In genomic region chr7:89766678-89767508, GRCm38 (mm10) we compare ENCODE assay signal across 15 mouse cellular contexts.
DNase-seq lines count a peak whose midpoint lies in the region; ATAC-seq and TF ChIP-seq lines count a peak whose summit lies in the region.
"Had no signal": no experiment of that assay in that cellular context is flagged by ENCODE, and none has a peak within 500 bp of the region (broad histone marks: within the 10 kb centered on the region; RNA-seq: fewer than 3 reads in every experiment).

No protein-coding gene starts in this region.

- no peak overlapping the region for H3K27ac ChIP-seq in neural tube, embryonic 15.5 days (replicated peaks)
- H3K27ac ChIP-seq in hindbrain, embryonic 11.5 days (ENCODE audit: low read depth, low read length), result no peak overlapping the region
- H3K27ac ChIP-seq in midbrain, embryonic 13.5 days, result no peak overlapping the region
- H3K27ac ChIP-seq in heart, adult 2 months, result no peak overlapping the region
- H3K27ac ChIP-seq: layer of hippocampus, adult 2 months; liver, embryonic 15.5 days; macrophage had no signal

- H3K4me1 ChIP-seq in neural tube, embryonic 15.5 days, result no peaks in the 10 kb centered on the region
- H3K4me1 ChIP-seq in hindbrain, embryonic 11.5 days (replicated peaks; ENCODE audit: control insufficient read depth, insufficient read depth, low read length), result no peaks in the 10 kb centered on the region
- peaks cover 11% of the 10 kb centered on the region for H3K4me1 ChIP-seq in midbrain, embryonic 13.5 days (replicated peaks)
- peaks cover 3% of the 10 kb centered on the region for H3K4me1 ChIP-seq in heart, adult 2 months (ENCODE audit: control insufficient read depth, insufficient read depth, low read length)
- H3K4me1 ChIP-seq: liver, embryonic 15.5 days had no signal

- H3K4me2 ChIP-seq in neural tube, embryonic 15.5 days, result no peak overlapping the region
- no peak overlapping the region for H3K4me2 ChIP-seq in hindbrain, embryonic 11.5 days (replicated peaks; ENCODE audit: low read depth, low read length)
- no peak overlapping the region for H3K4me2 ChIP-seq in midbrain, embryonic 13.5 days (replicated peaks)
- H3K4me2 ChIP-seq: liver, embryonic 15.5 days had no signal

- DNase-seq in neural tube, embryonic 10.5 days (ENCODE audit: extremely low spot score, low spot score), result peak; percentile 49
- peak; percentile 75 for DNase-seq in hindbrain, embryonic 11.5 days (ENCODE audit: low spot score)
- peak; percentile 5 for DNase-seq in retina, postnatal 7 days (ENCODE audit: low read depth, low spot score)
- DNase-seq in heart, adult 2 months, result no peak
- DNase-seq in left cerebral cortex, postnatal 14 days (ENCODE audit: low spot score in 2 of 2), result no peak
- DNase-seq in heart, adult 9 months (ENCODE audit: low spot score in 2 of 2), result no peak
- DNase-seq: adrenal gland, postnatal 25 days; heart, postnatal 36 days; right cerebral cortex, postnatal 14 days; thymus, adult 2 months had no signal

- H3K36me3 ChIP-seq in neural tube, embryonic 15.5 days, result no peaks in the 10 kb centered on the region
- no peaks in the 10 kb centered on the region for H3K36me3 ChIP-seq in hindbrain, embryonic 11.5 days (ENCODE audit: control insufficient read depth, insufficient read depth, low read length)
- no peaks in the 10 kb centered on the region for H3K36me3 ChIP-seq in midbrain, embryonic 13.5 days
- H3K36me3 ChIP-seq in heart, adult 2 months (ENCODE audit: control insufficient read depth, insufficient read depth, low read length), result no peaks in the 10 kb centered on the region
- H3K36me3 ChIP-seq: liver, embryonic 15.5 days had no signal

- H3K9ac ChIP-seq in neural tube, embryonic 15.5 days (replicated peaks), result no peak overlapping the region
- no peak overlapping the region for H3K9ac ChIP-seq in hindbrain, embryonic 11.5 days (ENCODE audit: low read depth, low read length)
- no peak overlapping the region for H3K9ac ChIP-seq in midbrain, embryonic 13.5 days (replicated peaks)
- no peak overlapping the region for H3K9ac ChIP-seq in heart, adult 2 months (ENCODE audit: low read depth, low read length)
- H3K9ac ChIP-seq: liver, embryonic 15.5 days had no signal

- no peak for ATAC-seq in neural tube, embryonic 15.5 days (ENCODE audit: low FRiP score)
- ATAC-seq in hindbrain, embryonic 11.5 days (ENCODE audit: low FRiP score), result peak; percentile 94
- peak; percentile 82 for ATAC-seq in midbrain, embryonic 13.5 days

- TF ChIP-seq POLR2A in heart, adult 2 months (IDR thresholded peaks at IDR 0.05; ENCODE audit: insufficient read depth, low read depth, low read length), result no peak

- 9% methylated on average over 5 of the region's 5 CpGs for WGBS in neural tube, embryonic 15.5 days
- 37% methylated on average over 5 of the region's 5 CpGs for WGBS in hindbrain, embryonic 11.5 days
- WGBS in midbrain, embryonic 13.5 days, result 10% methylated on average over 5 of the region's 5 CpGs
- 83% methylated on average over 5 of the region's 5 CpGs for WGBS in heart, adult 2 months

- intact Hi-C loops in heart, adult 2 months (cut with DNase I), result no loop called here
- intact Hi-C loops in left cerebral cortex, postnatal 14 days (cut with DNase I), result no loop called here

- no peak for TF ChIP-seq EP300 in heart, adult 2 months (IDR thresholded peaks at IDR 0.05; ENCODE audit: insufficient read depth, low read depth, low read length)

- no peak overlapping the region for H3K4me3 ChIP-seq in neural tube, embryonic 15.5 days (replicated peaks)
- H3K4me3 ChIP-seq in hindbrain, embryonic 11.5 days (ENCODE audit: low read depth, low read length), result no peak overlapping the region
- H3K4me3 ChIP-seq in midbrain, embryonic 13.5 days (replicated peaks), result no peak overlapping the region
- H3K4me3 ChIP-seq in heart, adult 2 months, result no peak overlapping the region
- H3K4me3 ChIP-seq: layer of hippocampus, adult 2 months; liver, embryonic 15.5 days had no signal

- H3K79me2 ChIP-seq in heart, adult 2 months (replicated peaks; ENCODE audit: control insufficient read depth, insufficient read depth, low read length), result no peaks in the 10 kb centered on the region; the same call in 1 of the 2 replicates

- no peaks in the 10 kb centered on the region for H3K9me3 ChIP-seq in neural tube, embryonic 15.5 days (replicated peaks)
- H3K9me3 ChIP-seq in hindbrain, embryonic 11.5 days (ENCODE audit: control insufficient read depth, low read length), result no peaks in the 10 kb centered on the region
- H3K9me3 ChIP-seq in midbrain, embryonic 13.5 days, result no peaks in the 10 kb centered on the region
- H3K9me3 ChIP-seq: liver, embryonic 15.5 days had no signal

- no peak for TF ChIP-seq CTCF in heart, adult 2 months (IDR thresholded peaks at IDR 0.05)

- no peaks in the 10 kb centered on the region for H3K27me3 ChIP-seq in neural tube, embryonic 15.5 days (replicated peaks)
- H3K27me3 ChIP-seq in hindbrain, embryonic 11.5 days (ENCODE audit: control insufficient read depth, insufficient read depth, low read length), result no peaks in the 10 kb centered on the region
- no peaks in the 10 kb centered on the region for H3K27me3 ChIP-seq in midbrain, embryonic 13.5 days
- H3K27me3 ChIP-seq in heart, adult 2 months (ENCODE audit: control insufficient read depth, insufficient read depth, low read length), result no peaks in the 10 kb centered on the region
- H3K27me3 ChIP-seq: liver, embryonic 15.5 days had no signal

Comparison
In these comparisons a context has a peak if more than half of its experiments do, and no peak if none do; other contexts are left out.
1. DNase-seq: peak in neural tube, embryonic 10.5 days (single experiment), hindbrain, embryonic 11.5 days (single experiment) and retina, postnatal 7 days (single experiment); none in heart, adult 2 months (0 of 2), left cerebral cortex, postnatal 14 days (0 of 2) and heart, adult 9 months (0 of 2).